Mouse (Mus musculus) midbrain, embryonic 12.5 days (tissue): ENCODE measurements around the gene 1700003F12Rik. TPM values are rescaled to one million over a fixed set of nuclear protein-coding genes. Genes with fewer than 3 reads are reported as not detected.

Experiments
- ATAC-seq: fragments of 200-750 bp; cut with Nextera tagmentation; 2 replicates; pipeline ENCODE4 v1.8.0; 2017; ENCODE audit warnings: low read depth, moderate TSS enrichment, moderate library complexity; ENCODE audit not compliant: low FRiP score
- H3K27ac ChIP-seq: fragments of 300-500 bp; sonication (generic); replicated peaks from 2 replicates; pipeline ENCODE4 v1.5.1; 2016; ENCODE audit warnings: mild to moderate bottlenecking
- H3K27me3 ChIP-seq: fragments of 300-500 bp; sonication (generic); 2 replicates; pipeline ENCODE4 v1.6.1; 2016; ENCODE audit warnings: mild to moderate bottlenecking
- H3K36me3 ChIP-seq: fragments of 300-500 bp; sonication (generic); 2 replicates; pipeline ENCODE4 v1.6.1; 2016
- H3K4me1 ChIP-seq: fragments of 300-500 bp; sonication (generic); 2 replicates; pipeline ENCODE4 v1.6.1; 2016
- H3K4me2 ChIP-seq: fragments of 300-500 bp; sonication (generic); replicated peaks from 2 replicates; pipeline ENCODE4 v1.6.1; 2016; ENCODE audit warnings: mild to moderate bottlenecking, moderate library complexity
- H3K4me3 ChIP-seq: fragments of 300-500 bp; sonication (generic); 2 replicates; pipeline ENCODE4 v1.5.1; 2016; ENCODE audit warnings: mild to moderate bottlenecking
- H3K9ac ChIP-seq: fragments of 300-500 bp; sonication (generic); replicated peaks from 2 replicates; pipeline ENCODE4 v1.6.1; 2016; ENCODE audit warnings: mild to moderate bottlenecking, moderate library complexity
- H3K9me3 ChIP-seq: fragments of 300-500 bp; sonication (generic); 2 replicates; pipeline ENCODE4 v1.6.1; 2016; ENCODE audit warnings: mild to moderate bottlenecking
- WGBS: fragments of 180-500 bp; shearing (Covaris S2); methylation state at CpG from one replicate; pipeline ENCODE4 v1.1.7; 2016; 5-methylcytosine and 5-hydroxymethylcytosine counted together
- polyA plus RNA-seq: library from polyadenylated mRNA; unstranded; fragments of >200 nt; fragmentation: Nextera tagmentation; extraction: Ambion mirVana; gene quantifications from 2 replicates; pipeline ENCODE4 v1.2.1, GENCODE M21; 2016

Gene 1700003F12Rik
- polyA plus RNA-seq, 1 experiment from 2014 or later: 3.3 TPM

DNA sequence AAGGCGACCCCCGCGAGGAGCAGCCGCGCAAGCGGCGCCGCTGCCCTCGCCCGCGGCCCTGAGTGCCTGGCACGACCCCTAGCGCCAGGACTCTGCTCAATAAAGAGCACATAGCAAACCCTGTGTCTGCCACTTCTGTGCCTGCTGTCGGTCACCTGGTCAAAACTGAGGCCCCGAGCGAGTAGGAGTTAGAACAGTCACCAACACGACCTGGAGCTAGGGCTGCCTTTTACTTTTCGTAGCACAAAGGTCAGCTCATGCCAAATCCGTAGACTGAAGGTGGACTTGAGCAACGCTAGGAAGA, 3.0 kb downstream of the 1700003F12Rik start:
- Histone ChIP-seq H3K4me3 (peak overlapping the region; percentile 39), H3K36me3 (no peaks in the 10 kb centered on the region), H3K27me3 (peaks cover 44% of the 10 kb centered on the region), H3K9ac (peak overlapping the region; percentile 45), H3K4me2 (peak overlapping the region; percentile 70), H3K27ac (0 out of 2 replicates have a peak overlapping the region, but pooled peaks have one; percentile 7), H3K4me1 (peaks cover 32% of the 10 kb centered on the region), H3K9me3 (no peaks in the 10 kb centered on the region)
- WGBS: 13% methylated on average over 20 of the region's 20 CpGs
- no peak for ATAC-seq

DNA sequence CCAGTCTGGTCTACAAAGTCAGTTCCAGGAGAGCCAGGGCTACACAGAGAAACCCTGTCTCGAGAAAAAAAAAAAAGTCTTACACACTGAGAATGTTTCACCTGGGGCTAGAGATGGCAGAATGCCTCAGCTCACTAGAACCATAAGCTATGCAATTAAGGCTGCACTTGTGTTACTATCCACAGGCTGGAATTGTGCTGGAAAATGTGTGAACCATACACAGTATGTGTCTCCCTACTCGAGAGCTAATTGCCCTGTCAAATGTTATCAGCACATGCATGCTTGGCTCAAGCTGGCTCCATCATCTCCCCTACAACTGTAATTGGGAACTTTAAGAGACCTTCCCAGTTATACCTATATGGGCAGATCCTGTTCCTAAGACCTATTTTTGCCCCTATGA, 4.1 kb downstream of the 1700003F12Rik start:
- Histone ChIP-seq H3K27me3 (peaks cover 44% of the 10 kb centered on the region), H3K27ac (no peak overlapping the region), H3K36me3 (no peaks in the 10 kb centered on the region), H3K4me2 (no peak overlapping the region), H3K9me3 (no peaks in the 10 kb centered on the region), H3K4me1 (peaks cover 32% of the 10 kb centered on the region), H3K9ac (no peak overlapping the region), H3K4me3 (no peak overlapping the region)
- no peak for ATAC-seq
- 88% methylated on average over 2 of the region's 2 CpGs for WGBS

DNA sequence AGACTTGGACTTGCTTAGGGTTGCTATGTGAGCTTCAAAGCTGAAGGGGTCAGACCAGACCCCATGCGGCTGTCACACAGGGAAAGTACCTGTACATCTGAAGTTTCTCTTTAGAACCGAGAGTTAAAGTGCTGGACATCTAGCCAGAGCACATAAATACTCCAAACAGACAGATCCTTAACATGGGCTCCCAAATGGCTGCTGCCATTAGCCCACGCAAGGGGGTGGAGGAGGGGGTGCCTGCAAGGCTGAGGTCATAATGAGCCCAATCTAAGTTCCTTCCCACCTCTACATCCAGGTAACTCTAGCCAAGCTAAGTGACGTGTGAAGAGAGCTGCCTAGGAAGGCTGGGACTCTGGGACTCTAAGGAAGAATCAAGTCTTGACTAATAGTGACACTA, 4.6 kb downstream of the 1700003F12Rik start, which contains the start of gene Actl10:
Gene Actl10, plus strand, starts transcription at position 301 of the 400 bp plus-strand sequence.
- Histone ChIP-seq H3K4me3 (no peak within 1 kb of the TSS), H3K27ac (0 out of 2 replicates have a peak within 1 kb of the TSS, but pooled peaks have one; percentile 44), H3K9me3 (no peaks in the 10 kb centered on the region), H3K4me1 (peaks cover 32% of the 10 kb centered on the region), H3K36me3 (no peaks in the 10 kb centered on the region), H3K27me3 (peaks cover 44% of the 10 kb centered on the region), H3K4me2 (peak within 1 kb of the TSS; percentile 10; the same call in 1 of the 2 replicates), H3K9ac (no peak within 1 kb of the TSS)
- WGBS: 91% methylated on average over 4 of the region's 4 CpGs
- no peak for ATAC-seq

DNA sequence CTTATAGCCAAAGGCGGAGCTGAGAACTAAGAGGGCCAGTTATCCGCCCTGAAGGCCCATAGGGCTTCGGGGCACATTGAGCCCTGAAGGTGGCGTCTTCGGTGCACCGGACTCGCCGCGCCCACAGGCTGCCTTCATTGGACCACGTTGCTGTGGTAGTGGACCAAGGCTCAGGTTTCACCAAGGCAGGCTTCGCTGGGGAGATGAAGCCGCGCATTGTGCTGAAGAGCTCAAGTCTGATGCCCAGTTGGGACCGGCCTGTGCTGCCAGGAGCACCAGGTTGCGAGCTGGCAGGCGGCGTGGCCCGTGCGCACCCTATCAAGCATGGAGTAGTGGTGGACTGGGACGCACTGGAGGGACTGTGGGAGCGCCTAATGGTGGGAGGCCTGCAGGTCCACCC, 5.0 kb downstream of the 1700003F12Rik start:
- 37% methylated on average over 21 of the region's 21 CpGs for WGBS
- no peaks in the 10 kb centered on the region for H3K9me3 ChIP-seq
- no peak for ATAC-seq
- peaks cover 44% of the 10 kb centered on the region for H3K27me3 ChIP-seq
- no peak overlapping the region for H3K27ac ChIP-seq
- no peaks in the 10 kb centered on the region for H3K36me3 ChIP-seq
- H3K4me3 ChIP-seq: no peak overlapping the region
- H3K4me2 ChIP-seq: no peak overlapping the region; the same call in 1 of the 2 replicates
- H3K4me1 ChIP-seq: peaks cover 35% of the 10 kb centered on the region
- H3K9ac ChIP-seq: no peak overlapping the region

DNA sequence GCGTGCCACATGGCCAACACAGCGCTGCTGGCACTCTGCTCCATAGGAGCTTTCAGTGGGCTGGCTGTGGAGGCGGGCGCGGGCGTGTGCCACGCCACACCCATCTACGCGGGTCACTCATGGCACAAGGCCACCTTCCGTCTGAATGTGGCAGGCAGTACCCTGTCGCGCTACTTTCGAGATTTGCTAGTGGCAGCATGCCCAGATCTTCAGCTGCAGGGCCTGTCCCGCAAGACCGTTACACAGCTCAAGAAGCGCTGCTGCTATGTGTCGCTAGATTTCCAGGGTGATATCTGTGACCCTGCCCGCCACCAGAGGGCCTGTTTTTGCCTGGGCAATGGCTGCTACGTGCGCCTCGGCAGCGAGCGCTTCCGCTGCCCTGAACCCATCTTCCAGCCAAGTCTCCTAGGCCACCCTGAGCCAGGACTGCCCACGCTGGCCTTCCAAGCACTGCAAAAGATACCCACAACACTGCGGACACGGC, 5.6 kb downstream of the 1700003F12Rik start:
- WGBS: 30% methylated on average over 27 of the region's 27 CpGs
- no peak overlapping the region for H3K9ac ChIP-seq

DNA sequence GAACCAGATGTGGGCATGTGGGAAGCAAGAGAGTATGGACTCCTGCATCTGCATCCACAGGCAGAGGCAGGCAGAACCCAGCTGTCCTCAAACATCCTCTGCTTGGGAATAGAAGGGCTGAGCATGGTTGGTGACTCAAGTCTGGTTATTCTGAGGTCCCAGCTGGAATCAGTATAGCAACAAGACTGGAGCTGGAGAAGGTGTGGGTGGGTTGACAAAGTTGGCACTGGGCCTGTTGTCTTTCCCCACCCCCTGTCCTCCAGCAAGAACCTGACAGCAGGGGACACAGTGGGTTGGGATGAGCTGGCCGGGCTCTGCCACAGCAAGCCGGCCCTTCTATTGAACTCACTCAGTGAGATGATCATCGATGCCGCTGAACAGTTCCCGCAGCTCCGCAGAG, 8.3 kb downstream of the 1700003F12Rik start:
- H3K36me3 ChIP-seq: peaks cover under 1% of the 10 kb centered on the region; the same call in 1 of the 2 replicates
- H3K27me3 ChIP-seq: peaks cover 25% of the 10 kb centered on the region
- H3K9me3 ChIP-seq: no peaks in the 10 kb centered on the region
- no peak overlapping the region for H3K27ac ChIP-seq
- no peak for ATAC-seq
- H3K4me2 ChIP-seq: no peak overlapping the region
- WGBS: 76% methylated on average over 6 of the region's 6 CpGs
- peaks cover 45% of the 10 kb centered on the region for H3K4me1 ChIP-seq
- no peak overlapping the region for H3K4me3 ChIP-seq
- no peak overlapping the region for H3K9ac ChIP-seq

More for the DNA sequence above, 5.6 kb downstream of the 1700003F12Rik start:
- Histone ChIP-seq H3K36me3 (no peaks in the 10 kb centered on the region), H3K27ac (peak overlapping the region; percentile 44; the same call in 1 of the 2 replicates), H3K27me3 (peaks cover 44% of the 10 kb centered on the region), H3K9me3 (no peaks in the 10 kb centered on the region), H3K4me2 (peak overlapping the region; percentile 10; the same call in 1 of the 2 replicates), H3K4me3 (no peak overlapping the region), H3K4me1 (peaks cover 41% of the 10 kb centered on the region)
- ATAC-seq: peak; percentile 2; the same call in 1 of the 2 replicates

DNA sequence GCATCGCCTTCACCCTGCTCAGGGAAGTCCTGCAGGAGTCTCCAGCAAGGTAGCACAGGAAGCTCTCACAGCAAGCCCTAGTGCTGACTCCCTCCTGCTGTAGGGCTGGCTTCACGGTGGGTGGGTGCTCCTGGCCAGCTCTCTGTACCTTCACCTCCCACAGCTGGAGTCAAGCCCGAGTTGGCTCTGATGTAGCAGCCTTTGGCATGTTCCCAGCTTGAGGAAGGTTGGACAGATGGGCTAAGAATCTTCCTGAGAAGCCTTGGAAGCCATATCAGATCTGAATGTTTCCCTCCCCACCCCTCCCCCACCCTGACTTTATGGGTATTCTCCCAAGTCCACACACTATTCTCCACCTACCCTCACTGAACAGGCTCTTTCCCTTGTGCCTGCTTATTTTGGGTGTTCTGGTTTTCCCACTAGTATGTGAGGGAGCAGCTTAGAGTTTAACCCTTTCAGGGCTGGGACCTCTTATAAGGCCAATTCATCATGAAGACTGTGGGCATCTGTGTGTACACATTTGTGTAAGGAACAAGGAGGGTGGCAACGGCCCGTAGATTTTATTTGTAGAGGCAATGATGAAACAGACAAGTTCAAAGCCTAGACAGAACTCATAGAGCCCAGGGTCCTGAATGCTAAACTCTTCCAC, 10.4 kb downstream of the 1700003F12Rik start:
- H3K4me2 ChIP-seq: peak overlapping the region; percentile 56
- H3K27ac ChIP-seq: no peak overlapping the region
- H3K9ac ChIP-seq: 0 out of 2 replicates have a peak overlapping the region, but pooled peaks have one; percentile 5
- H3K36me3 ChIP-seq: peaks cover 19% of the 10 kb centered on the region
- no peaks in the 10 kb centered on the region for H3K9me3 ChIP-seq
- ATAC-seq: no peak
- peaks cover 4% of the 10 kb centered on the region for H3K27me3 ChIP-seq
- no peak overlapping the region for H3K4me3 ChIP-seq
- 51% methylated on average over 5 of the region's 5 CpGs for WGBS
- H3K4me1 ChIP-seq: peaks cover 36% of the 10 kb centered on the region

DNA sequence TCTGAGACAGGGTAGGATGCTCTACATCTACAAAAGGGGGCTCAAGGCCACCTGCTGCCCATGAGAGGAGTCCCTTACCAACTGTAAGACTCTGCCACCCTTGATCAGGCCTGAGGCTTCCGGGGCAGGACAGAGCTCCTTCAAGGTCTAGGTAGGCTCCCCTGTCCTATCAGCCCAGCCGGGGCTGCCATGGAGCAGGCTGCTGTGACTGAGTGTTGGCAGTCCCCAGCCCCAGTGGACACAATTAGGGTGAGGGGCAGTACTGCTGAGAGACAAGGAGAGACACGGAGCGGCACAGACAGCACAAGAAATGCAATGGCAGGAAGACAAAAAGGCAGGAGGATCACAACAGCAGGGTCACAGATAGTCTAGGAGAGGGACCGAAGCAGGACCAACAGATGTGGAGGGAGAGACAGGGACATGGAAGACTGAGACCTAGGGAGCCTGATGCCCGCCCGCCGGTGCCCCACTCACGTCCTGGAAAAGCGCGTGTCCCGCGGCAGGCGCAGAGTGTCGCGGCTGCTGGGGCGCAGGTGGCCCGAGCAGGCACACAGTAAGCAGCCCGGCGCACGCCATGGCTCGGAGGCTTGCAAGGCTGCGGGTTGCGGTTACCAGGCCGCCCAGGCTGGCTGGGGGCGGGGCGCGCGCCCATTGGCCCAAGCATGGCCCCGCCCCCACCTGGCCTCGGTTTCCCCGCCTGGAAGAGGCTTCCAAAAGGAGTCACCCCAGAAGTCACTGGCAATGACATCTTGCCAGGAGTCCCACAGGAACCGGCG, 11.6 kb downstream of the 1700003F12Rik start, which contains the start of gene Necab3:
Gene Necab3, minus strand, starts transcription at position 627 of the 776 bp plus-strand sequence.
- Histone ChIP-seq H3K9ac (peak within 1 kb of the TSS; percentile 11; the same call in 1 of the 2 replicates), H3K4me1 (peaks cover 28% of the 10 kb centered on the region), H3K4me2 (peak within 1 kb of the TSS; percentile 56), H3K4me3 (peak within 1 kb of the TSS; percentile 35), H3K27ac (peak within 1 kb of the TSS; percentile 58; the same call in 1 of the 2 replicates), H3K9me3 (no peaks in the 10 kb centered on the region), H3K27me3 (no peaks in the 10 kb centered on the region), H3K36me3 (peaks cover 29% of the 10 kb centered on the region)
- ATAC-seq: peak; percentile 77
- WGBS: 4% methylated on average over 28 of the region's 34 CpGs

DNA sequence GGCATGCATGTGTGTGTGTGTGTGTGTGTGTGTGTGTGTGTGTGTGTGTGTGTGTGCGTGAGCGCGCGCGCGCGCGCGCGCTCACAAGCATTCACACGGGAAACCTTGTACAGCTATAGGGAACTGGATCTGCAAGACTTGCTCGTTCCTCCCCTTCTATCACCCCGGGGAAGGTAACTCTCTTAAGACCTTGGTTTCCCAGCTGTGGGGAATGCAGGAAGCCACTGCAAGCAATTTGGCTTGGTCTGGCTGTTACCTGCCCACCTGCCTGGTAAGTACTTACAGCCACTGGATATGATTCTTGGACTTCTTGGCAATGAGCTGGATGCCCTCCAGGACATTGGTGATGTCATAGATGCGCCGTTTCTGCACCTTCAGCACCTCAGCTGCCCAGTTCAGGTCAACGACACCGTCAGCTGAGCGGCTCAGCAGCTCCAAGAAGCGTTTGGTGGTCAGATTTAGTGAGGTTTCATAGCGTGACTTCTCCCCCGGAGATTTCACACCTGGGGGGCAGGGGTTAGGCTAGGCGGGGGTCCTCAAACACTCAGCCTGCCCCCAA, 16.8 kb downstream of the 1700003F12Rik start:
- 94% methylated on average over 21 of the region's 22 CpGs for whole genome bisulfite sequencing
- H3K9me3 ChIP-seq: no peaks in the 10 kb centered on the region
- no peaks in the 10 kb centered on the region for H3K27me3 ChIP-seq
- no peak for ATAC-seq
- H3K4me1 ChIP-seq: peaks cover 46% of the 10 kb centered on the region
- H3K4me3 ChIP-seq: no peak overlapping the region
- no peak overlapping the region for H3K9ac ChIP-seq
- H3K4me2 ChIP-seq: no peak overlapping the region
- no peak overlapping the region for H3K27ac ChIP-seq
- H3K36me3 ChIP-seq: peaks cover 38% of the 10 kb centered on the region

DNA sequence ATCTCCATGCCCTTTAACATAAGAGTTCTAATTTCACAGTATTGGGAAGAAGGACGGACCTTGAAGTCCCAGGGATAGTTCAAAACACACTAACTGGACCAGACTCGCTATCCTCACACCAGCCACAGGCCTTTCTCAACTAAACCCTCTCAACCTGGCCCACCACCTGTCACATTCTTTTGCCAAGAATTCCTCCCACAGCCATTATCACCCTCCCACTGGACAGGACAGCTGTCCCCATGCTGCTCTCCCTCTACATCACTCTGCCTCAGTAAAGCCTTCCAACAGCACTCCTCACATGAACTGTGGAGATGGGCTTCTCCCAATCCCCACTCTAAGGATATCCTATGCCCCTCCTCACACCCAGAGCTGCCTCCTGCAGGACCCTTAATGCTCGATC, 18.7 kb downstream of the 1700003F12Rik start:
- peaks cover 34% of the 10 kb centered on the region for H3K36me3 ChIP-seq
- peak overlapping the region; percentile 80; the same call in 1 of the 2 replicates for H3K4me2 ChIP-seq
- no peaks in the 10 kb centered on the region for H3K27me3 ChIP-seq
- ATAC-seq: no peak
- peaks cover 44% of the 10 kb centered on the region for H3K4me1 ChIP-seq
- H3K27ac ChIP-seq: peak overlapping the region; percentile 58; the same call in 1 of the 2 replicates
- H3K9me3 ChIP-seq: no peaks in the 10 kb centered on the region
- H3K4me3 ChIP-seq: no peak overlapping the region
- 70% methylated on average over 3 of the region's 3 CpGs for WGBS
- H3K9ac ChIP-seq: 0 out of 2 replicates have a peak overlapping the region, but pooled peaks have one; percentile 2

DNA sequence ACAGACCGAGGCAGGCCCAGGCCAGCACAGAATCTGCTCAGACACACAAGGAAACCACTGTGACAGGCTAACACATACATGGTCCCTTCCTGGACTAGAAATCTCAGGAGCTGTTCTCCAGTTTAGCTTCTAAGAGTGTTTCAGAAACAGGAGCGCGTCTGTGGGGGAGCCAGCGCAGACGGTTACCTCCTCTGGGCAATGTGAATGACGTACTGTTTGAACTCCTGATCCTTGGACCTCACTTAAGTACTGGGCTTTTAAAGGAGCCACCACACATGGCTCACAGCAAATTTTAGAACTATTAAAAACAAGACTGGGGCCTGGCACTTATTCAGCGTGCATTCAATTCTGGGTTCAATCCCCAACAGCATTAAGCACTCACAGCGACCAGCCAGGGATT, 19.8 kb downstream of the 1700003F12Rik start:
- Histone ChIP-seq H3K4me3 (0 out of 2 replicates have a peak overlapping the region, but pooled peaks have one; percentile 15), H3K4me1 (peaks cover 49% of the 10 kb centered on the region), H3K27ac (peak overlapping the region; percentile 52), H3K9me3 (no peaks in the 10 kb centered on the region), H3K27me3 (no peaks in the 10 kb centered on the region), H3K36me3 (peaks cover 24% of the 10 kb centered on the region), H3K4me2 (peak overlapping the region; percentile 80), H3K9ac (0 out of 2 replicates have a peak overlapping the region, but pooled peaks have one; percentile 28)
- 51% methylated on average over 8 of the region's 8 CpGs for WGBS
- ATAC-seq: no peak
